Mouse (Mus musculus) kidney, embryonic 15.5 days (tissue): ENCODE results near the gene Gm20379. TPM values are rescaled to one million over a fixed set of nuclear protein-coding genes. Genes with fewer than 3 reads are reported as not detected.

Experiments
- ATAC-seq: fragments of 200-750 bp; cut with Nextera tagmentation; replicated peaks from 2 replicates; pipeline ENCODE4 v1.8.0; 2017; ENCODE audit warnings: moderate TSS enrichment; ENCODE audit not compliant: low FRiP score
- H3K27ac ChIP-seq: fragments of 300-500 bp; sonication (generic); 2 replicates; pipeline ENCODE4 v1.5.1; 2015; ENCODE audit warnings: mild to moderate bottlenecking, inconsistent platforms
- H3K27me3 ChIP-seq: fragments of 300-500 bp; sonication (generic); 2 replicates; pipeline ENCODE4 v1.6.1; 2015; ENCODE audit warnings: inconsistent platforms
- H3K36me3 ChIP-seq: fragments of 300-500 bp; sonication (generic); 2 replicates; pipeline ENCODE4 v1.6.1; 2015; ENCODE audit warnings: inconsistent platforms
- H3K4me1 ChIP-seq: fragments of 300-500 bp; sonication (generic); 2 replicates; pipeline ENCODE4 v1.6.1; 2015; ENCODE audit warnings: inconsistent platforms
- H3K4me2 ChIP-seq: fragments of 300-500 bp; sonication (generic); 2 replicates; pipeline ENCODE4 v1.6.1; 2015; ENCODE audit warnings: moderate library complexity, mild to moderate bottlenecking, inconsistent platforms
- H3K4me3 ChIP-seq: fragments of 300-500 bp; sonication (generic); replicated peaks from 2 replicates; pipeline ENCODE4 v1.5.1; 2015; ENCODE audit warnings: mild to moderate bottlenecking, inconsistent platforms
- H3K9ac ChIP-seq: fragments of 300-500 bp; sonication (generic); 2 replicates; pipeline ENCODE4 v1.6.1; 2015; ENCODE audit warnings: mild to moderate bottlenecking, inconsistent platforms
- H3K9me3 ChIP-seq: fragments of 300-500 bp; sonication (generic); replicated peaks from 2 replicates; pipeline ENCODE4 v1.6.1; 2016; ENCODE audit warnings: inconsistent platforms
- WGBS: fragments of 180-500 bp; shearing (Covaris S2); methylation state at CpG from one replicate; pipeline ENCODE4 v1.1.7; 2015; ENCODE audit warnings: mixed read lengths; 5-methylcytosine and 5-hydroxymethylcytosine counted together
- polyA plus RNA-seq: library from polyadenylated mRNA; unstranded; fragments of >200 nt; fragmentation: Nextera tagmentation; extraction: Ambion mirVana; gene quantifications from 2 replicates; pipeline ENCODE4 v1.2.1, GENCODE M21; 2015

The Gm20379 gene
- 0.95 and 1.4 TPM in 2 replicates for polyA plus RNA-seq

- Histone ChIP-seq H3K9ac (no peak within 1 kb of the TSS), H3K9me3 (no peaks in the 10 kb centered on the region), H3K27ac (no peak within 1 kb of the TSS), H3K4me2 (no peak within 1 kb of the TSS), H3K36me3 (peaks cover 39% of the 10 kb centered on the region), H3K4me3 (no peak within 1 kb of the TSS), H3K27me3 (no peaks in the 10 kb centered on the region), H3K4me1 (peaks cover 4% of the 10 kb centered on the region; the same call in 1 of the 2 replicates)
- 96% methylated on average over 11 of the region's 11 CpGs for WGBS
- ATAC-seq = no peak
Measured at GRCm38 (mm10) chr13:92305680-92306079, at the start of gene Gm20379. Gm20379 (plus strand) TSS chr13:92305980.

- Histone ChIP-seq H3K27ac (no peak overlapping the region), H3K9ac (no peak overlapping the region), H3K4me3 (no peak overlapping the region), H3K27me3 (no peaks in the 10 kb centered on the region), H3K4me2 (no peak overlapping the region), H3K36me3 (peaks cover 31% of the 10 kb centered on the region), H3K9me3 (no peaks in the 10 kb centered on the region), H3K4me1 (no peaks in the 10 kb centered on the region)
- WGBS = 83% methylated on average over 5 of the region's 5 CpGs
- no peak for ATAC-seq
Measured at GRCm38 (mm10) chr13:92261329-92261728, 44.5 kb upstream of the Gm20379 start.

- no peak overlapping the region for H3K9ac ChIP-seq
- H3K27me3 ChIP-seq = no peaks in the 10 kb centered on the region
- no peak overlapping the region for H3K4me2 ChIP-seq
- WGBS = 93% methylated on average over 6 of the region's 6 CpGs
- peaks cover 31% of the 10 kb centered on the region for H3K36me3 ChIP-seq
- H3K4me3 ChIP-seq = no peak overlapping the region
- no peak overlapping the region for H3K27ac ChIP-seq
- H3K9me3 ChIP-seq = no peaks in the 10 kb centered on the region
- H3K4me1 ChIP-seq = no peaks in the 10 kb centered on the region
- ATAC-seq = no peak
Measured at GRCm38 (mm10) chr13:92263566-92263965, 42.2 kb upstream of the Gm20379 start.

- Histone ChIP-seq H3K9me3 (no peaks in the 10 kb centered on the region), H3K4me1 (no peaks in the 10 kb centered on the region), H3K36me3 (peaks cover 13% of the 10 kb centered on the region), H3K4me3 (no peak overlapping the region), H3K9ac (no peak overlapping the region), H3K4me2 (no peak overlapping the region), H3K27me3 (no peaks in the 10 kb centered on the region), H3K27ac (no peak overlapping the region)
- no peak for ATAC-seq
- 83% methylated on average over 3 of the region's 3 CpGs for WGBS
Measured at GRCm38 (mm10) chr13:92267076-92267475, 38.7 kb upstream of the Gm20379 start.

GRCm38 (mm10) chr13:92274274-92275198, 31.2 kb upstream of the Gm20379 start:
- Histone ChIP-seq H3K9me3 (no peaks in the 10 kb centered on the region), H3K27me3 (no peaks in the 10 kb centered on the region), H3K4me2 (0 out of 2 replicates have a peak overlapping the region, but pooled peaks have one; percentile 10), H3K4me1 (peaks cover 7% of the 10 kb centered on the region; the same call in 1 of the 2 replicates), H3K4me3 (no peak overlapping the region), H3K36me3 (0 out of 2 replicates have a peak, but pooled peaks cover 17% of the 10 kb centered on the region), H3K9ac (no peak overlapping the region), H3K27ac (no peak overlapping the region)
- ATAC-seq = peak; percentile 85
- WGBS = 48% methylated on average over 14 of the region's 14 CpGs

GRCm38 (mm10) chr13:92275292-92275691, 30.5 kb upstream of the Gm20379 start:
- Histone ChIP-seq H3K36me3 (0 out of 2 replicates have a peak, but pooled peaks cover 17% of the 10 kb centered on the region), H3K27ac (no peak overlapping the region), H3K4me3 (no peak overlapping the region), H3K4me2 (no peak overlapping the region), H3K9me3 (no peaks in the 10 kb centered on the region), H3K4me1 (peaks cover 7% of the 10 kb centered on the region; the same call in 1 of the 2 replicates), H3K27me3 (no peaks in the 10 kb centered on the region), H3K9ac (no peak overlapping the region)
- no peak for ATAC-seq
- 85% methylated on average over 9 of the region's 9 CpGs for WGBS

- Histone ChIP-seq H3K9me3 (no peaks in the 10 kb centered on the region), H3K4me1 (peaks cover 7% of the 10 kb centered on the region; the same call in 1 of the 2 replicates), H3K27ac (no peak overlapping the region), H3K4me3 (no peak overlapping the region), H3K36me3 (peaks cover 17% of the 10 kb centered on the region; the same call in 1 of the 2 replicates), H3K4me2 (no peak overlapping the region), H3K9ac (no peak overlapping the region), H3K27me3 (no peaks in the 10 kb centered on the region)
- no peak for ATAC-seq
- 94% methylated on average over 2 of the region's 2 CpGs for WGBS
Measured at GRCm38 (mm10) chr13:92277027-92277426, 28.8 kb upstream of the Gm20379 start.

GRCm38 (mm10) chr13:92291605-92292004, 14.2 kb upstream of the Gm20379 start:
- 55% methylated on average over 4 of the region's 4 CpGs for WGBS
- H3K9me3 ChIP-seq = no peaks in the 10 kb centered on the region
- H3K27ac ChIP-seq = no peak overlapping the region
- no peak for ATAC-seq
- peaks cover 39% of the 10 kb centered on the region; the same call in 1 of the 2 replicates for H3K36me3 ChIP-seq
- H3K27me3 ChIP-seq = no peaks in the 10 kb centered on the region
- H3K9ac ChIP-seq = no peak overlapping the region
- H3K4me3 ChIP-seq = no peak overlapping the region
- H3K4me1 ChIP-seq = peaks cover 3% of the 10 kb centered on the region; the same call in 1 of the 2 replicates
- H3K4me2 ChIP-seq = no peak overlapping the region

GRCm38 (mm10) chr13:92293883-92294282, 11.9 kb upstream of the Gm20379 start:
- no peak for ATAC-seq
- no peak overlapping the region for H3K27ac ChIP-seq
- H3K9me3 ChIP-seq = no peaks in the 10 kb centered on the region
- no peaks in the 10 kb centered on the region for H3K27me3 ChIP-seq
- no peak overlapping the region for H3K9ac ChIP-seq
- no peak overlapping the region for H3K4me3 ChIP-seq
- WGBS = 76% methylated on average over 5 of the region's 5 CpGs
- H3K4me2 ChIP-seq = no peak overlapping the region
- peaks cover 4% of the 10 kb centered on the region; the same call in 1 of the 2 replicates for H3K4me1 ChIP-seq
- peaks cover 56% of the 10 kb centered on the region for H3K36me3 ChIP-seq

GRCm38 (mm10) chr13:92296490-92296889, 9.3 kb upstream of the Gm20379 start:
- Histone ChIP-seq H3K27ac (0 out of 2 replicates have a peak overlapping the region, but pooled peaks have one; percentile 41), H3K4me1 (peaks cover 4% of the 10 kb centered on the region; the same call in 1 of the 2 replicates), H3K4me2 (no peak overlapping the region), H3K9ac (no peak overlapping the region), H3K27me3 (no peaks in the 10 kb centered on the region), H3K4me3 (no peak overlapping the region), H3K36me3 (peaks cover 47% of the 10 kb centered on the region), H3K9me3 (no peaks in the 10 kb centered on the region)
- peak; percentile 52; the same call in 1 of the 2 replicates for ATAC-seq
- 85% methylated on average over 4 of the region's 4 CpGs for WGBS

- WGBS = 88% methylated on average over 2 of the region's 2 CpGs
- Histone ChIP-seq H3K27me3 (no peaks in the 10 kb centered on the region), H3K36me3 (peaks cover 47% of the 10 kb centered on the region), H3K9ac (no peak overlapping the region), H3K27ac (no peak overlapping the region), H3K4me1 (peaks cover 5% of the 10 kb centered on the region), H3K9me3 (no peaks in the 10 kb centered on the region), H3K4me2 (no peak overlapping the region), H3K4me3 (no peak overlapping the region)
- no peak for ATAC-seq
Measured at GRCm38 (mm10) chr13:92297021-92297420, 8.8 kb upstream of the Gm20379 start.

GRCm38 (mm10) chr13:92299522-92299921, 6.3 kb upstream of the Gm20379 start:
- peaks cover 8% of the 10 kb centered on the region for H3K4me1 ChIP-seq
- 67% methylated on average over 1 of the region's 1 CpGs for WGBS
- H3K9me3 ChIP-seq = no peaks in the 10 kb centered on the region
- H3K27me3 ChIP-seq = no peaks in the 10 kb centered on the region
- no peak overlapping the region for H3K9ac ChIP-seq
- no peak overlapping the region for H3K4me2 ChIP-seq
- H3K27ac ChIP-seq = no peak overlapping the region
- H3K36me3 ChIP-seq = peaks cover 36% of the 10 kb centered on the region
- ATAC-seq = no peak
- no peak overlapping the region for H3K4me3 ChIP-seq
